In genomic region chr9:117729366-117729765, GRCm38 (mm10) we compare ENCODE assay signal across 17 mouse cellular contexts.
"Had no signal": no experiment of that assay in that cellular context is flagged by ENCODE, and none has a peak within 500 bp of the region (broad histone marks: within the 10 kb centered on the region; RNA-seq: fewer than 3 reads in every experiment).

No protein-coding gene starts in this region.

- H3K4me3 ChIP-seq: lung, embryonic 15.5 days; megakaryocyte, embryonic 14.5 days; midbrain, embryonic 13.5 days; midbrain, embryonic 15.5 days; neural tube, embryonic 12.5 days; stomach, embryonic 15.5 days had no signal

- H3K4me1 ChIP-seq: lung, embryonic 15.5 days; megakaryocyte, embryonic 14.5 days; midbrain, embryonic 13.5 days; midbrain, embryonic 15.5 days; neural tube, embryonic 12.5 days; stomach, embryonic 15.5 days had no signal

- H3K4me2 ChIP-seq: lung, embryonic 15.5 days; midbrain, embryonic 11.5 days; midbrain, embryonic 13.5 days; midbrain, embryonic 15.5 days; neural tube, embryonic 12.5 days; stomach, embryonic 15.5 days had no signal

- H3K27me3 ChIP-seq: lung, embryonic 15.5 days; megakaryocyte, embryonic 14.5 days; midbrain, embryonic 13.5 days; midbrain, embryonic 15.5 days; neural tube, embryonic 12.5 days; stomach, embryonic 15.5 days had no signal

- H3K9ac ChIP-seq: lung, embryonic 15.5 days; midbrain, embryonic 13.5 days; midbrain, embryonic 15.5 days; neural tube, embryonic 12.5 days; stomach, embryonic 15.5 days had no signal

- ATAC-seq: lung, postnatal 0 days; midbrain, embryonic 13.5 days; midbrain, embryonic 15.5 days had no signal

- H3K36me3 ChIP-seq: lung, embryonic 15.5 days; midbrain, embryonic 13.5 days; midbrain, embryonic 15.5 days; neural tube, embryonic 12.5 days; stomach, embryonic 15.5 days had no signal

- H3K9me3 ChIP-seq: lung, embryonic 15.5 days; midbrain, embryonic 13.5 days; midbrain, embryonic 15.5 days; stomach, embryonic 15.5 days had no signal

- H3K27ac ChIP-seq: lung, embryonic 15.5 days; macrophage; midbrain, embryonic 13.5 days; midbrain, embryonic 15.5 days; neural tube, embryonic 12.5 days; stomach, embryonic 15.5 days; stomach, postnatal 0 days had no signal

- DNase-seq: lung, adult 2 months; lung, postnatal 14 days; lung, postnatal 36 days; right cerebral cortex, postnatal 14 days; thymus, adult 2 months; thymus, postnatal 25 days; thymus, postnatal 4 days had no signal
